Mouse (Mus musculus) CH12F3 (cell line): Measurements from ENCODE around the gene Serf2.
"Not testable (repeated sequence)": the region's sequence is repeated elsewhere in the genome, so short reads cannot be mapped to it uniquely, and the experiment has no call there.

Source experiments
- in situ Hi-C: fragments of 300-500 bp; cut with MboI; formaldehyde crosslinking; loops from 2 replicates; pipeline ENCODE4 v1.14.3; 2020; ENCODE audit warnings: low sequenced_read_pairs

Gene Serf2

DNA sequence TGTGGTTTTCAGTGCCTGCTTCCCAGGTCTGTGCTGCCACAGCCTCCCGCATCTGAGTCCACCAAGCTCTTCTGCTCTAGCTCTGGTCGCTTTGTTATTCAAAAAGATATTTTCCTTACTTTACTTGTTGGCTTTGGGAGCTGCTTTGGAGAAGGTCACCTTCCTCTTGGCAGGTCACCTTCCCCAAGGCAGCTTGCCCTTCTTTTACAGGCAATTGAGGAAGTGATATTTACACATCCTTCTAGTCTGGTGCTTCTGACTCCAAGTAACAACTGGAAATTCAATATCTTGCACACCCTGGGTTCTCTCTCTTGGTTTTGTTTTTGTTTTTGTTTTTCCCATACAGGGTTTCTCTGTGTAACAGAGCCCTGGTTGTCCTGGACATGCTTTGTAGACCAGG is 35.4 kb downstream of the Serf2 start:
- in situ Hi-C loops, result not testable (repeated sequence)

DNA sequence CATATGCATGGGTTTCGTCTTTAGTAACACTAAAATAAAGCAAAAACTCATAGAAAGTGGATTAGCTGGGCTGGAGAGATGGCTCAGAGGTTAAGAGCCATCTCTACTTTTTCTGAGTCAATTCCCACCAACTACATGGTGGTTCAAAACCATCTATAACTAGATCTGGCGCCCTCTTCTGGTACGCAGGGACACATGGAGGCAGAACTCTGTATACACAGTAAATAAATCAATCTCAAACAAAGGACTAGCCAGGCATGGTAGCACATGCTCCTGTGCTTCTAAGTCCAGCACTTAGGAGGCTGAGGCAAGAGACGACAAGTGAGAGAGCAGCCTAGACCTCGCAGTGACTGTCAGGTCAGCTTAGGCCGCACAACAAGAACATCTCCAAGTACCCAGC is 52.6 kb downstream of the Serf2 start:
- in situ Hi-C loops, result not testable (repeated sequence)

DNA sequence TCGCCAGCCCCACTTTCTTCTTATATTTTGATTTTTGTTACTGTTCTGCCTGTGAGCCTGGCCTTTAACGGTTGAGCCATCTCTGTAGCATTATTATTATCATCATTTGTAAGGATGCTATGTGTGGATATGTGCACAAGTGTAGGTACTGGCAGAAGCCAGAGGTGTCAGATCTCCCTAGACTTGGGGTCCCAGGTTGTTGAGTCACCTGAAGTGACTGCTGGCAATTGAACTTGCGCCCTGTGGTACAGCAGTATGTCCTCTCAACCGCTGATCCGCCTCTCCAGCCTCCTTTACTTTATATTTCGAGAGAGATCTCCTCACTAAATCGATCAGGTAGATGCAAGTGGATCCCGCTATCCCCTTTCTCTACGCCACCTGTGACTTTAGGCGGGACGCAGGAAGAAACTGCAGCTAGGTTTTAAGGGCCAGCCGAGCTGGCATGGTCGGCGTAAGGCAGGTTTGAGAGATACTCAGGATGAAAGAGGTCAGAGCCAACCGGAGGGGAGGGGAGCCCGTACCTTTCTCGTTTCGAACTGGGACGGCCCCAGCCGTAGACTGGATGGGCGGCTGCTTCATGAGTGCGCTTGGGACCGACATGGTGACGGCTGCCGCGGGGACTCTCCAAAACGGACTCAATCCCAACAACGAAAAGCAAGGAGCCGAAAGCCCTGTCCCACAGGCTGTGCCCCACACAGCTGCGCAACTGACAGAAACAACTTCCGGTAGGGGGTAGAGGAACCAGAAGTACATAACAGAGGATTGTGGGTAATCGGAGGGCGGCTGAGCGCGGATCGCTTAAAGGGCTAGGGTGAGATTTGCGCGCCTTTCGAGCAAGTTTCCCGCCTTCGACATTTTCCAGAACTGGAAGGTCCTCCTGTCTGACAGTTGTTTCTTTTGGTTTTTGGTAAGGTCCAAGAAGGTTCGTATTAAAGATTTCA is 57.2 kb downstream of the Serf2 start, which contains the start of the genes Mfap1a and Wdr76:
Gene Mfap1a, minus strand, starts transcription at position 724 of the 941 bp plus-strand sequence.
Gene Wdr76, plus strand, starts transcription at position 782 of the 941 bp plus-strand sequence.
- in situ Hi-C loops, result not testable (repeated sequence)

DNA sequence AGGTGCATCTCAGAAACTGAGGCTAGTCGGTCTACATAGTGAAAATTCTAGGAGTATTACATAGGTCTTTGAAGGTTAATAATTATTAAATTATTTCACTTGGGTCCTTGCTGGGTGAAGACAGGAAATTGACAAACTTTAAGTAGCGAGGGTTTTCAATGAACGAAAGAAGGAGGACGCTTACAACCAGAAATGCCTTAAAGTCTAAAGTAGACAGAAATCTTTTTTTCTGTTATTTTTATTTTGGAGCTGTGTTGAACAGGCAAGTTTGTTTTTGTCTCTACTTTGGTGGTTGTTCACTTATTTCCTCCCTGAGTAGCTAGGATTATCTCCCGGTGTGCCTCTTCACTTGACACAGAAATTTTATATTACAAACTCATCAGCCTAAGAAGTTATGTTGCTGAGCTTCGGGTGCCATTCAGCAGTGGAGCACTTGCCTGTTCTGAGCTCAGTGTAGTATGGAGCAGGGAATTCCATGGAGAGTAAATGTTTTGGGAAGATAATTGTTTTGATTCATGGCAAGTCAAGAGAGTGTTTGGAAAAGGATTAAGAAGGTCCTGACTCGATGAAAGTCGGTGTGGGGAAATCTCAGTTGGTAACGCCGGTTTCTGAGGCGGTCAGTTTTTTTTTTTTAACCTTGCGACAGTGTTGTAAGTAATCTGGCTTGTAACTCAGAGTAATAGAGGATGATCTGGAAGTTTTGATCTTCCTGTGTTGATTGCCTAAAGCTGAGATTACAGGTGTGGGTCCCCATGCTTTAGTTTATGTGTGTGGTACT is 58.4 kb downstream of the Serf2 start:
- in situ Hi-C loops, result no loop called here
